Mouse (Mus musculus) hematopoietic stem cell, adult 5-6 weeks (primary cell): ENCODE measurements around the gene Rapgef5. TPM values are rescaled to one million over a fixed set of nuclear protein-coding genes. Genes with fewer than 3 reads are reported as not detected.

Experiments used
- ATAC-seq, 2 experiments: fragments of 125-278 bp in 1 of 2; replicated peaks in 1 of 2; 2 replicates each; pipeline ENCODE4 v1.8.0; 2016 to 2017; ENCODE audit warnings: inconsistent platforms in 2 of 2, mild to moderate bottlenecking in 2 of 2, moderate number of reproducible peaks in 2 of 2, low read depth in 1 of 2, moderate TSS enrichment in 1 of 2; ENCODE audit not compliant: low FRiP score in 2 of 2, poor library complexity in 2 of 2, severe bottlenecking in 2 of 2, insufficient read depth in 1 of 2, low TSS enrichment in 1 of 2
- total RNA-seq: library from RNA; stranded (forward); fragments of 172-1452, 232-1000 nt; gene quantifications from 2 replicates; pipeline ENCODE4 v1.2.3, GENCODE M21; 2017

The Rapgef5 gene
- total RNA-seq, 1 experiment from 2014 or later, result 5.2 TPM

GRCm38 (mm10) chr12:117584256-117584655 lies 68.0 kb downstream of the Rapgef5 start:
- ATAC-seq, result no peak

- ATAC-seq, result no peak
Measured at GRCm38 (mm10) chr12:117585390-117585789, 69.1 kb downstream of the Rapgef5 start.

DNA sequence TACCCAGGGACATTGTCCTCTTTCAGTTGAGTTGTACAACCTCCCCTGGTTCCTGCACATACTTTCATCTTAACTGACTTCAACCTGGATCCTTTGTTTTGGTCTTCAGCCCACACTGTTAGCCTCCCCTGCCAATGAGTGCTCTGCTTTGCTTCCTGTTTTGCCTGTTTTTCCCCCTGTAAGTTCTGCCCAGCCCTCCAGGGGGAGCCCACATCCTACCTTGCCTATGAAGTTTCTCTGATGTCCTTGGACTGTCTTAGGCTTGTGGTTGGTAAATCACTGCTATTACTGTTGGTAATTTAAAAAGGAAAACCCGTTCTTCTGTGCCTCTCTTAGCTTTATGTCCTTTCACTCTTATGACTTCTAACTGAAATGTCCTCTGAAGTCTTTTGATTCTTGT lies 69.8 kb downstream of the Rapgef5 start:
- peak; percentile 94 to 97 for ATAC-seq

GRCm38 (mm10) chr12:117589186-117589585 lies 72.9 kb downstream of the Rapgef5 start:
- ATAC-seq, result no peak

DNA sequence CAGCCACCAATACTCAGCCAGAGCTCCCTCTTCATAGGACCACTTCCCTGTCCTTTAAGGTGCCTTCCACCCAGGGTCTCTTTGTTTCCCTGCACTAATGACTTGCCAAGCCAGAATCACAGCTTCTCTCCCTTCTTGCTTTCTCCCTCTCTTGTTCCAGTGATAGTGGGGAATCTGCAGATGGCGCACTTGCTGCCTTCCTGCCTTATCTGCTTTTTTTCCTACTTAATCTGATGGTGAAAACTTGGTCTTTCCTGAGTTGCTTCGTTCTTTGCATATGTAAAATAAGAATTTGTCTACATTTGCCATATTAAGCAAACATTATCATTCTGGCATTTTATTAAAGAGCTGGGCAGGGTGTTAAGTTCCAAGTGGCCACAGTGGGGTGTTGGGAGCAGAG lies 75.7 kb downstream of the Rapgef5 start:
- no peak for ATAC-seq

GRCm38 (mm10) chr12:117592583-117592982 lies 76.3 kb downstream of the Rapgef5 start:
- no peak for ATAC-seq

- no peak for ATAC-seq
Measured at GRCm38 (mm10) chr12:117595179-117595578, 78.9 kb downstream of the Rapgef5 start.

- no peak for ATAC-seq
Measured at GRCm38 (mm10) chr12:117598190-117598589, 81.9 kb downstream of the Rapgef5 start.

DNA sequence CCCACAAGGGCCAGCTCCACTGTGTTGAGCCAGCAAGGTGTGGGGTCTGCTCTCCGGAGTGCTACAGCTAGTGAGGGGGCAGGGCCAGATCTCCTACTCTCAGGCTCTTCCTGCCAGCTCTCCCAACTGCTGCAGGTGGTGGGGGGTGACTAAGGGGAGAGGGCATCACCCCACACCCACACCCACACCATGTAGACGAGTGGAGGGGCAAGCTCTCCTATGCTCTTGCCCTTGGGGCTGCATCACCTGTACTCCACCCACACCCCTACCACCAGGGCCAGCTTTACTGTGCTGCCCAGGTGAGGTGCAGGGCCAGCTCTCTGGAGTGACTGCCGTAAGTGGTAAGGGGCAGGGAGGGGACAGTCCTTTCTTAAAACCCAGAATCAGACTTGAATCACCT lies 89.7 kb downstream of the Rapgef5 start:
- ATAC-seq, result no peak

DNA sequence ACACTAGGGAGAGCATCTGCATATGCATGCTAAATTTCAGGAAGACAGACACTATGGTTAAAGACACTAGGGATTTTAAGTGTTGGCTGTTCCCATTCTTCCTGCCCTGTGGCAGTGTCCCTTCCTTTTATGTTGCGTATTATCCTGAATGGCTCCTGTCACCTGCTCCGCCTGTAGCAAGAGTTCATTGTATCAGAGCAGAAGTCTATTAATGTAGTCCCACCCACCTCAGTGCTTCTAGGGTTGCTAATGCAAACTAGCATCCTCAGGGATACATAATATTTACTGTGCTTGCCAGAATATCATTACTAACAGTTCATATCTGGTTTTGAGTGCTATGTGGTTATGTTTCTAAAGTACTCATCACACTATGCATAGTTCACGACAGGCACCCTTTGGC lies 96.4 kb downstream of the Rapgef5 start:
- ATAC-seq, result no peak

DNA sequence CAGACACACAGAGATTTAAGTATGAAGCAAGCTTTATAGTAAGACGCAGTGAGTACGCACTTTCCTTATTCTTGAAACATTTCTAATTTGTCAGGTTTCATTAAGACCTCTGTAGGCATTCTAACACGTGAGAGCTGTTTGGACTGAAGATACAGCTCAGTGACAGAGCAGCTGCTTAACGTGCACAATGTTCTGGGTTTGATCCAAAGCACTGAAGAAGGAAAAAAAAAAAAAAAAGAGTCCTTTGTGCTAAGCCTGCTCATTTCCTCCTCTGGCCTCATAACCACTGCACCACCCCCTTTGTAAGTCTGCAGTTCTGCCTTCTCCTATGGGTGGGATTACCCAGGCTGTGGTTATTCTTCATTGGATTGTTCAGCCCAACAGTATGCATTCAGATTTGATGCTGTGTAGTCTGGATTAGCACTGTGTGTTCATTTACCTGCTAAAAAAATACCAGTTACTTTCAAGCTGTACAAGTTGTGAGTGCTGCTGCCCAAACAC lies 103.3 kb downstream of the Rapgef5 start:
- peak; percentile 48 to 76; a peak in 3 of 4 replicates for ATAC-seq

DNA sequence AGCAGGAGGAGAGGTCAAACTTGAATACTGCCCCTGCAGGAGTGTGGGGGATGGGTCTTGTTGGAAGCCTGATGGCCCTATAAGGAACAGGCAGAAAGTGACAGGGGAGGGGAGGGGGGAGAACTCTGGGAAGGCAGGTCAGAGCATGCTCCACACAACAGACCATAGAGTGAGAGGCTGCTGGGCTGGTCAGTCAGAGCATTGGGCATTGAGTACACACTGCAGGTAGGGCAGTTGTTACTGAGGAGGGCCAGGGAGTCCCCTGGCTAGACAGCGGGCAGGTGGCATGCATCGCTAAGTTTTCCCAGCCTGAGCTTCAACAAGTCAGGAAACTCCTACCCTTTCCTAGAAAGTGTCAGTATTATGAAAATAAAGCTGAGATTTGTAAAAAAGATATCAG lies 106.7 kb downstream of the Rapgef5 start:
- no peak for ATAC-seq

- ATAC-seq, result no peak
Measured at GRCm38 (mm10) chr12:117627311-117627710, 111.0 kb downstream of the Rapgef5 start.

DNA sequence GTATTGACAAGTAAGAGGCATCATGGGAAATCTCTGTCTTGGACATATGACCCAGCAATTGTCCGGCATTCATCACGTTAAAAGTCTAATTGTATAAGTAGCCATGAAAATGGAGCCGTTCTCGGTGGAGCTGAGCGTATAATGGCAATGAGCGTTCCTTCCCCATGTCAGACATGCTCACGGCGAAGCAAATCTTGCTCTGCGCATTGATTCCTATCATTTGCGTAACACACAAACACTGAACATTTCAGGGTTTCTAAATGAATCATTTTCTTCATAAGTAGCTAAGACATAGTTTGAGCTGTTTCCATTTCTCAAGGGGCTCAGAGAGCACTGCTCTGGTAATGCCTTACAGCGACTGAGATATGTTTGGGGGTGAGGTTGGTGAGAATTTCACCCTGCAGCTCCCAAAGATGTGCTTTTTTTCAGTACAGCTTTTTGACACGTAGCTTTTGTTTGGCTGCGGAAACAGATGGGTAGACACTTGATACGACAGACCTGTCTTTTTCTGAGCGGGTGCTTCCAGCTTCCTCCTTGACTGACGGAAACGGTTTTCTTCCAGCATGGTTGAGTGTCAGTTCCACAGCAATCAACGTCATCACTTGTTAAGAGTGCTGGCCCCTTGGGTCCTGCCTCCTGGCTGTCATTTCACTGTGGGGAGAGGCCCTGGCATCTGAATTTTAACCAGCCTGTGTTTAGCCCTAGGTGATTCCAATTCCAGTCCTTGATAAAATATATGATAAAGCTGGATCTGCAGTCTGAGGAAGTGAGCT lies 112.2 kb downstream of the Rapgef5 start:
- ATAC-seq, result no peak

GRCm38 (mm10) chr12:117632133-117632532 lies 115.9 kb downstream of the Rapgef5 start:
- ATAC-seq, result no peak

- no peak for ATAC-seq
Measured at GRCm38 (mm10) chr12:117636139-117636772, 120.0 kb downstream of the Rapgef5 start.

DNA sequence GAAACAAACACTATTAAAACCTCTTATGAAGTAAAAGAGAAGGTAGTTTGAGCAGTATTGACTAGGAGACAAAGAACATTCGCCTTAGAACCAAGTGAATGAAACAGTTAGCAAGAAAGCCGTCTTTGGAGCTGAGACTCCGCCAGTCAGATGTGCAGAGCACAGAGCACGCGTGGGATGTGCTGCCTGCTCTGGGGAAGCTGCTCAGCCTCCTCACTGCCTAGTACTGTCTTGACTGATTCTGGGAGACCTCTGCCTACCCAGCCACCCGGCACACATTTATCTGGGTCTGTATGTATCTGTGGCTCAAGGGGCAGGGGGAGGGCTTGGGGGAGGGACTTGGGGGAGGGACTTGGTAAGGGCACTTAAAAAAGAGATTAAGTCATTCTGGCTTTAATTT lies 120.7 kb downstream of the Rapgef5 start:
- no peak for ATAC-seq

- peak in 1 of 2 experiments; percentile 37; a peak in 1 of 4 replicates for ATAC-seq
Measured at GRCm38 (mm10) chr12:117638833-117639232, 122.6 kb downstream of the Rapgef5 start.
